ENCODE assay signal across 28 mouse cellular contexts in the genomic region with DNA sequence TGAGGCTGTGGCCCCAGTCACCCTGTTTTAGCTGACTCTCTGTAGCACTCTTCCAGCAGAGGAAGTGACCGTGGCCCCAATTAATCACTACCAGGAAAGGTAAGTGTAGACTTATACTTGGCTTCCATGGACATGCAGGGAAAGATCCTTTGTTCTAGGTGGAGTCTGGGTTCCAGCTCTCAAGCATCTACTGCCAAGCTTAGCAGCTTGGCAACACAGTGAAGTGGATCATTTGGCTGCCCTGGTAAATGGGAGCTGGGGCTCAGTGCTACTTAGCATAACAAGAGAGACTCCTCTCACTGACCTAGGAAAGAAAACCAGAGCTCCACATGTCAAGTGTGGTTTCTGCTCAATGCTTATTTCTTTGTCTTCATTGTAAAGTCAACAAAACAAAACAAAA.
DNase-seq lines count a peak whose midpoint lies in the region; ATAC-seq and TF ChIP-seq lines count a peak whose summit lies in the region.
"Had no signal": no experiment of that assay in that cellular context is flagged by ENCODE, and none has a peak within 500 bp of the region (broad histone marks: within the 10 kb centered on the region; RNA-seq: fewer than 3 reads in every experiment).

No protein-coding gene starts in this region.

- no peaks in the 10 kb centered on the region for H3K4me1 ChIP-seq in hindbrain, embryonic 16.5 days (ENCODE audit: control insufficient read depth, insufficient read depth, low read depth, low read length)
- no peaks in the 10 kb centered on the region for H3K4me1 ChIP-seq in hindbrain, embryonic 13.5 days (replicated peaks)
- no peaks in the 10 kb centered on the region for H3K4me1 ChIP-seq in midbrain, postnatal 0 days (ENCODE audit: insufficient read depth, low read length)
- H3K4me1 ChIP-seq in midbrain, embryonic 10.5 days: peaks cover 9% of the 10 kb centered on the region; the same call in 1 of the 2 replicates
- H3K4me1 ChIP-seq: forebrain, embryonic 10.5 days; heart, embryonic 12.5 days; heart, embryonic 15.5 days; hindbrain, embryonic 12.5 days; intestine, embryonic 15.5 days; kidney, embryonic 15.5 days had no signal

- 78% methylated on average over 1 of the region's 1 CpGs for WGBS in hindbrain, embryonic 16.5 days
- 90% methylated on average over 1 of the region's 1 CpGs for WGBS in hindbrain, embryonic 13.5 days
- WGBS in midbrain, postnatal 0 days: 87% methylated on average over 1 of the region's 1 CpGs
- WGBS in midbrain, embryonic 10.5 days: 98% methylated on average over 1 of the region's 1 CpGs

- peak; percentile 7 to 10 for DNase-seq in cerebellum, postnatal 25 days
- DNase-seq in cerebellum, postnatal 36 days: no peak
- no peak for DNase-seq in frontal cortex, postnatal 36 days (ENCODE audit: low spot score in 2 of 2)
- peak; percentile 37 for DNase-seq in midbrain, postnatal 0 days (ENCODE audit: low spot score)
- no peak for DNase-seq in midbrain, embryonic 10.5 days (ENCODE audit: low spot score)
- DNase-seq: adrenal gland, postnatal 10 days; adrenal gland, postnatal 36 days; B cell, adult 2 months; cerebellum, adult 11 months; gastrocnemius, postnatal 10 days; gastrocnemius, postnatal 36 days; heart, postnatal 10 days; heart, postnatal 36 days; kidney, adult 11 months; kidney, adult 8-10 months had no signal

- H3K27ac ChIP-seq in hindbrain, embryonic 16.5 days (ENCODE audit: low read depth, low read length): no peak overlapping the region
- H3K27ac ChIP-seq in hindbrain, embryonic 13.5 days: no peak overlapping the region
- H3K27ac ChIP-seq in midbrain, postnatal 0 days (ENCODE audit: low read depth, low read length): no peak overlapping the region
- no peak overlapping the region for H3K27ac ChIP-seq in midbrain, embryonic 10.5 days (replicated peaks)
- H3K27ac ChIP-seq: forebrain, embryonic 10.5 days; heart, embryonic 15.5 days; hindbrain, embryonic 12.5 days; intestine, embryonic 15.5 days; kidney, embryonic 15.5 days had no signal

- peak; percentile 41; the same call in 1 of the 2 replicates for ATAC-seq in frontal cortex, adult (ENCODE audit: low TSS enrichment)
- peak; percentile 78; the same call in 1 of the 2 replicates for ATAC-seq in hindbrain, embryonic 16.5 days
- ATAC-seq in hindbrain, embryonic 13.5 days (ENCODE audit: low FRiP score): no peak
- ATAC-seq in midbrain, postnatal 0 days (ENCODE audit: low FRiP score): no peak
- ATAC-seq: forebrain, embryonic 16.5 days; intestine, embryonic 15.5 days; Patski had no signal

- no peak overlapping the region for H3K4me2 ChIP-seq in hindbrain, embryonic 16.5 days (ENCODE audit: low read length)
- no peak overlapping the region for H3K4me2 ChIP-seq in hindbrain, embryonic 13.5 days
- H3K4me2 ChIP-seq in midbrain, postnatal 0 days (ENCODE audit: low read depth, low read length, poor library complexity, severe bottlenecking): no peak overlapping the region
- H3K4me2 ChIP-seq: heart, embryonic 12.5 days; heart, embryonic 15.5 days; hindbrain, embryonic 12.5 days; intestine, embryonic 15.5 days; kidney, embryonic 15.5 days had no signal

- H3K9ac ChIP-seq in hindbrain, embryonic 16.5 days (ENCODE audit: low read depth, low read length): no peak overlapping the region
- H3K9ac ChIP-seq in hindbrain, embryonic 13.5 days: no peak overlapping the region
- no peak overlapping the region for H3K9ac ChIP-seq in midbrain, postnatal 0 days (replicated peaks; ENCODE audit: low read length, poor library complexity, severe bottlenecking)
- H3K9ac ChIP-seq: heart, embryonic 12.5 days; heart, embryonic 15.5 days; hindbrain, embryonic 12.5 days; intestine, embryonic 15.5 days; kidney, embryonic 15.5 days had no signal

- no peaks in the 10 kb centered on the region for H3K36me3 ChIP-seq in hindbrain, embryonic 16.5 days (ENCODE audit: control insufficient read depth, insufficient read depth, low read length)
- H3K36me3 ChIP-seq in hindbrain, embryonic 13.5 days: no peaks in the 10 kb centered on the region
- H3K36me3 ChIP-seq in midbrain, postnatal 0 days (ENCODE audit: insufficient read depth, low read length): no peaks in the 10 kb centered on the region
- H3K36me3 ChIP-seq in midbrain, embryonic 10.5 days: no peaks in the 10 kb centered on the region
- H3K36me3 ChIP-seq: forebrain, embryonic 10.5 days; G1E; heart, embryonic 12.5 days; heart, embryonic 15.5 days; hindbrain, embryonic 12.5 days; intestine, embryonic 15.5 days; kidney, embryonic 15.5 days had no signal

- no peaks in the 10 kb centered on the region for H3K27me3 ChIP-seq in hindbrain, embryonic 16.5 days (replicated peaks; ENCODE audit: control insufficient read depth, insufficient read depth, low read length)
- no peaks in the 10 kb centered on the region for H3K27me3 ChIP-seq in hindbrain, embryonic 13.5 days
- no peaks in the 10 kb centered on the region for H3K27me3 ChIP-seq in midbrain, postnatal 0 days (ENCODE audit: insufficient read depth, low read length)
- H3K27me3 ChIP-seq in midbrain, embryonic 10.5 days (ENCODE audit: low read depth, poor library complexity, severe bottlenecking): no peaks in the 10 kb centered on the region
- H3K27me3 ChIP-seq: CH12.LX; heart, embryonic 12.5 days; heart, embryonic 15.5 days; hindbrain, embryonic 12.5 days; intestine, embryonic 15.5 days; kidney, embryonic 15.5 days had no signal

- TF ChIP-seq CTCF in midbrain, postnatal 0 days (IDR thresholded peaks at IDR 0.05): no peak

- H3K4me3 ChIP-seq in hindbrain, embryonic 16.5 days (ENCODE audit: low read length): no peak overlapping the region
- H3K4me3 ChIP-seq in hindbrain, embryonic 13.5 days: no peak overlapping the region
- no peak overlapping the region for H3K4me3 ChIP-seq in midbrain, postnatal 0 days (ENCODE audit: low read depth, low read length)
- H3K4me3 ChIP-seq in midbrain, embryonic 10.5 days: no peak overlapping the region
- H3K4me3 ChIP-seq: forebrain, embryonic 10.5 days; heart, embryonic 12.5 days; heart, embryonic 15.5 days; hindbrain, embryonic 12.5 days; intestine, embryonic 15.5 days; kidney, embryonic 15.5 days had no signal

- H3K9me3 ChIP-seq in hindbrain, embryonic 16.5 days (ENCODE audit: control insufficient read depth, low read length): no peaks in the 10 kb centered on the region
- no peaks in the 10 kb centered on the region for H3K9me3 ChIP-seq in hindbrain, embryonic 13.5 days
- no peaks in the 10 kb centered on the region for H3K9me3 ChIP-seq in midbrain, postnatal 0 days (ENCODE audit: low read length)
- no peaks in the 10 kb centered on the region for H3K9me3 ChIP-seq in midbrain, embryonic 10.5 days (replicated peaks)
- H3K9me3 ChIP-seq: forebrain, embryonic 10.5 days; G1E; heart, embryonic 15.5 days; hindbrain, embryonic 12.5 days; intestine, embryonic 15.5 days; kidney, embryonic 15.5 days had no signal

Comparison
In these comparisons a context has a peak if more than half of its experiments do, and no peak if none do; other contexts are left out.
1. DNase-seq: peak in cerebellum, postnatal 25 days (2 of 2) and midbrain, postnatal 0 days (single experiment); none in cerebellum, postnatal 36 days (0 of 2), frontal cortex, postnatal 36 days (0 of 2) and midbrain, embryonic 10.5 days (single experiment).
2. ATAC-seq: peak in frontal cortex, adult (single experiment) and hindbrain, embryonic 16.5 days (single experiment); none in hindbrain, embryonic 13.5 days (single experiment) and midbrain, postnatal 0 days (single experiment).